Mouse (Mus musculus) lung, adult 18-20 months (tissue): ENCODE measurements at regions not wholly inside any gene's neighbourhood (a gene's known extent, or its start where the extent isn't known, plus 50 kb on each side); places are given as distances from the start of the nearest gene placed in this dataset.

Experiments used
- DNase-seq, 2 experiments: peaks; one replicate each; pipeline ENCODE4 v3.0.0; 2022; ENCODE audit warnings: mixed read lengths in 2 of 2

DNA sequence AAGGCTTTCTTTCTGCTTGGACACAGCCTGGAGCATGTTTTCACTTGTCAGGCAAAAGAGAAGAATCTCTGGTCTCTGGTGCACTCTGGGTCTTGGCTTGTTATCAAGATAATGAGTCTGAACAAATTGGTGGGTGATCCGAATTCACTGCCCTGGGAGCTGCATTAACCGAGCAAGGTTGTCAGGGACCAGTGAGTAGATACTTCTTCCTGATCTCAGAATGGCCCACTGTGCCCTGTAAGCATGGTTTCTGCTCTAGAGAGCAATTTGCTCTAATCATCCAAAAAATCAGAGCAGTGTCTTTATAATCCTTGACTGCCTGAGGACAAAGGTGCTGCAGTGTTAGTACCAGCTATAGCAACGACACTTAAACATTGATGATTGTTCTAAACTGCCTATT, 97.2 kb upstream of the 1500015O10Rik start:
- no peak for DNase-seq

DNA sequence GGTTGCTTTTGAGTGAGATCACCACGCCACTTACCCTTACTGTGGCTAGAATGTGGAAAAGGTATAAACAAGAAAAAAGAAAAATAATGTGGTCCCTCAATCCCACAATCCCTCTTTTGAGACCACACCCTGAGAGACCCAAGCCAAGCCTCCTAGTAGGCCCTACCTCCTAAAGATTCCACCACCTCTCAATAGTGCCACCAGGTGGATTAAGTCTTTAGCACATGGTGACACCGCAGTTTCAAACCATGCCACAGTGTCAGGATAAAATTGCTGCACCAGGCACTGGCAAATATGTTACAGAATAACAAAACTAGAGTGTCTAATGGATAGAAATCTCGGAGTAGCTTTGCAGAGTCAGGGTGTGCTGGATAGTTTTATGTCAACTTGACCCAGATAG, 94.7 kb upstream of the 1500015O10Rik start:
- DNase-seq, result peak in 1 of 2 experiments; percentile 11

DNA sequence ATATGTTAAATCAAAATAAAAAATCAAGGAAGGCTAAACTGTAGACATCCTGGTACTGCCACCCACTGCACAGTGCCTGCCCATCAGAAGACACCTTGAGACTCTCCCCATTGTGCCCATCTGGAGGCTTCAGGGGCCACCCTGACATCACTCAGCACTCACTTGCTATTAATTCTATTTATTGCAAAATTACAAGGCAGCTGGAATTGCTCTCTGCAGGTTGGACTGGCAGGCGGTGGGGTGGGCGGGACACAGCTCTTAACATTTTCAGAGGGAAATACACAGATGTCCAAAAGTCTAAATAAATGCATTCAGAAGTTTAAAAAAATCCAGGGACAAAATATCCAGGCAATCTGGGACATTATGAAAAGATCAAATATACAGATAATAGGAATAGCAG, 92.4 kb upstream of the 1500015O10Rik start:
- no peak for DNase-seq

DNA sequence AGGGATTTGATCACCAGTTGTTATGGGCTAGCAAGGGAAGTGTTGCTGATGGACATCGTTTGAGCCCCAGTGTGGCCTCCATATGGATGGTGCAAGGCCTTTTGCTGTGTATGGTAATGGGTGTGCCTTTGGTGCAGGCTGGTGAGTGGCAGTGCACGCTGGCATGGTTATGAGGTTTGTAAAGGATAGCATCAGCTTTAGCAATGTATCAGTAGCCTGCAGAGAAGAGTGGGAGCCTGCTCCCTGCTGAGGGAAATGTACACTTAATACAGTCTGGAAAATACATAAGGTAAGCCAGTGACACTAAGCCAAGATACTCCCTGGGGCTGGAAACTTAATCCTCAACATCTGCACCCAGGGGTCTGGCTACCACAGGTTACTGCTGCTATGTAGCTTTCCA, 58.4 kb upstream of the 1500015O10Rik start:
- no peak for DNase-seq
